8 mouse cellular contexts compared by ENCODE assay signal in the genomic region with DNA sequence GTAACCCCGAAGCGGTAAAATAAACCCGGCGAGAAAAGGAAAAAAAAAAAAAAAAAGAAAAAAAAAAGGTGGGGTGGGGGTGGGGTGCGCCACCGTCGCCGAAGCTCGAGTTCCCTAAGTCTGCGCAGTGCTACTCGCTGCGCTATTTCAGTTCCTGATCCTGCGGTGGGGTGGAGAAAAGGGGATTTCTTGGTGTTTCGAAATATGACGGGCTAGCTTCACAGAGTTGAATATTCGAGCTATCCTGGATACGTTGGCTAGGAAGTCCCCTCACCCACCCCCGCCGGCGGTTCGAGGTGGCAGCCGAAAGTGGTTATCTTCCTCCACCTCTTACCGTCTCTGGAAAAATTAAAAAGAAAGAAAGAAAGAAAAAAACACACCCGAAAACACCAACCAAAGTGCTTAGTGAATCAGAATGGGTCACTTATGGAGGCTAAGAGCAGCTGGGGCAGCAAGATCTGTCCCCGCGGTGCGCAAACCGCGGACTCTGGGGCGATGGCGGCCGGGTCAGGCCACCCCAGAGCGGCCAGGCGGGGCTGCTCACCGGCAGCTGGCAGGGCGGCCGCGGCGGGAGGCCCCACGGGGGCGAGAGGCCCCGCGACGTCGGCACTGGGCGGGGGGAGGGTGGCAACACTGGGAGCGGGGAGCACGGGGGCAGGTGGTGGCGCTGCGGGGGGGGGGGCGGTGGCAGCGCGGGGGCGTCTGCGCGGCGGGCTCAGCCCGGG. TPM values are rescaled to one million over a fixed set of nuclear protein-coding genes. Genes with fewer than 3 reads are reported as not detected.
A peak's percentile ranks its signal among the peaks of the same experiment; 100 is the strongest.
DNase-seq lines count a peak whose midpoint lies in the region; ATAC-seq lines count a peak whose summit lies in the region.

No protein-coding gene starts in this region.

- peak; percentile 67 for ATAC-seq in inflammation-experienced regulatory T-cells, adult 6 months
- peak; percentile 54 for ATAC-seq in megakaryocyte progenitor cell, adult 5-6 weeks (replicated peaks; ENCODE audit: poor library complexity)

- intact Hi-C loops in left cerebral cortex, postnatal 10 days (cut with DNase I), result no loop called here

- DNase-seq in T-cell, adult 2 months (ENCODE audit: low spot score), result peak; percentile 83
- peak; percentile 30 to 61 for DNase-seq in cerebellum, postnatal 4 days (ENCODE audit: low spot score in 2 of 2)
- DNase-seq in gastrocnemius, postnatal 10 days, result peak; percentile 78
- peak; percentile 50 to 79 for DNase-seq in left cerebral cortex, postnatal 10 days (ENCODE audit: extremely low spot score in 1 of 2, low spot score in 2 of 2)
- peak; percentile 77 to 86 for DNase-seq in right cerebral cortex, postnatal 10 days (ENCODE audit: low spot score in 2 of 2)
- DNase-seq in urinary bladder, postnatal 36 days (ENCODE audit: low spot score in 2 of 2), result peak; percentile 61 to 63

RNA-seq across cellular contexts. Expression of a gene that starts 1.1 kb away (rescaled TPM):
- total RNA-seq in gastrocnemius, postnatal 10 days (2021), result 10 to 100 TPM; 17.6 to 19.3 TPM
- polyA plus RNA-seq in inflammation-experienced regulatory T-cells, adult 6 months (2017; shearing (Covaris generic)), result 10 to 100 TPM; 29.8 to 63.7 (median 62.7) TPM
- total RNA-seq in left cerebral cortex, postnatal 10 days (2021), result 10 to 100 TPM; 64.4 to 66.2 TPM
- 5.9 and 6.7 TPM in 2 replicates for total RNA-seq in megakaryocyte progenitor cell, adult 5-6 weeks (2015)
- total RNA-seq in megakaryocyte progenitor cell, adult 5-6 weeks (2017), result 13.2 and 15.9 TPM in 2 replicates

RNA-seq across cellular contexts. Expression of a gene that starts 55.9 kb away (rescaled TPM):
- total RNA-seq in gastrocnemius, postnatal 10 days (2021), result 1 to 10 TPM in 1 of 2 experiments, under 1 TPM in 1; 0.95 to 2.0 TPM
- polyA plus RNA-seq in inflammation-experienced regulatory T-cells, adult 6 months (2017; shearing (Covaris generic)), result not detected
- total RNA-seq in left cerebral cortex, postnatal 10 days (2021), result 10 to 100 TPM; 25.6 to 43.0 TPM
- total RNA-seq in megakaryocyte progenitor cell, adult 5-6 weeks (2015), result not detected in 2 replicates
- total RNA-seq in megakaryocyte progenitor cell, adult 5-6 weeks (2017), result not detected in 2 replicates

Comparison
In these comparisons a context has a peak if more than half of its experiments do, and no peak if none do; other contexts are left out.
1. Peak in every context shown above with its lines: DNase-seq and ATAC-seq.
2. RNA of a gene that starts 55.9 kb away (total RNA-seq): 25.6 to 43.0 TPM in left cerebral cortex, postnatal 10 days; 0.95 to 2.0 TPM in gastrocnemius, postnatal 10 days and not detected in megakaryocyte progenitor cell, adult 5-6 weeks; every median in the first group is over 4 times any median in the second.